Mouse (Mus musculus) urinary bladder, postnatal 25 days (tissue): ENCODE data around the gene Aplf.
"Not testable (repeated sequence)": the region's sequence is repeated elsewhere in the genome, so short reads cannot be mapped to it uniquely, and the experiment has no call there.

Experiments
- DNase-seq: peaks from one replicate; pipeline ENCODE4 v3.0.0; 2022; ENCODE audit warnings: low spot score

The Aplf gene

DNA sequence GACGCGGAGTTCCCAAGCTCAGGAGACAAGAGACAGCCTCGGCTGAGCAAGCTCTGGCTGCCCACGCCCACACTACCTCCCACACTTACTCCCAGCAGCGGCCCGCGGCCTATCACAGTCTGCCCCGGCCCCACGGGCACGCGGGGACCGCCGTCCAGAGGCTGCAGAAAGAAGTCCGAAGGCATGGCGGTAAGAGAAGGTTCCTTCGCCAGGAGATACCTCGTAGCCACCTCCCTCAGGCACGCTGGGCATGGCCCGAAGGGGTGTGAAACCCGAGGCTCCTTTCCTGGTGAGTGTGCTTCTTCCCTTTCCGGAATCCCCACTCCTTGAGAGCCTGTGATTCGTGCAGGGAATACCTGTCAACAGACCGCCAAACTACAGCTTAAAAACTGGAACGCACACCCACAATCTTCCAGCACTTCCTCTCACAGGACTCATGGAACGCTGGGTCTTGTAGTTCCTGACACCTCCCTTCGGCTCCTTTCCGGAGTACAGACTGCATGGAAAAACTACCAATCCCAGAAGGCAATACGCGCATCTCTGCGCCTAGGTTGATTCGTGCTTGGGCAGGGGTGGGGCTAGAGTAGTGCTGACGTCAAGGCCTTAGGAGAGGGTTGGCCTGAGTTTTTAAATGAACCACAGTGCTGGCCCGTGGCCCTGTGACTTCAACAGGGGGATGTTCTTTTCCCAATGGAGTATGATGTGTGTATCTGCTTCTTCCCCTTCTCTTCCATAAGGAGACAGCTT is at the start of gene Aplf:
Gene Aplf, minus strand, starts transcription at position 423 of the 747 bp plus-strand sequence.
- peak; percentile 62 for DNase-seq

DNA sequence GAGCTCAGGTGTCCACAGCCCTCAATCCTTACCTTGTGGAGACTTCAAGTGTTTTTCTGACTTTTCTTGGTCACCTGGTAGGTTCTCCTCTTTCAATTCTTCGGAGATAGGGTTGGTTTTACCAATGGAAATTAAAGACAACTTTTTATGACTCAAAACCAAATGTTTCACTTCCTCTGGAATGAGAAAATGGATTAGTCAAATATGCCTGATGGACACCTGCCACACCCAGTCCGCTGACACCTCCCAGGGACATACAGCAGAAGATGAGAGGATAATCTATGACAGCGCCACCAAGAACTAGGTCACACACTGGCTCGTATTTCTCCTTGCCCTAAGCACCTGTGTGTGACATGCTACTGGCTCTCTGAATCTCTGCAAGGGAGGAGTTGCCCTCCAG is 42.1 kb upstream of the Aplf start:
- DNase-seq, result no peak

DNA sequence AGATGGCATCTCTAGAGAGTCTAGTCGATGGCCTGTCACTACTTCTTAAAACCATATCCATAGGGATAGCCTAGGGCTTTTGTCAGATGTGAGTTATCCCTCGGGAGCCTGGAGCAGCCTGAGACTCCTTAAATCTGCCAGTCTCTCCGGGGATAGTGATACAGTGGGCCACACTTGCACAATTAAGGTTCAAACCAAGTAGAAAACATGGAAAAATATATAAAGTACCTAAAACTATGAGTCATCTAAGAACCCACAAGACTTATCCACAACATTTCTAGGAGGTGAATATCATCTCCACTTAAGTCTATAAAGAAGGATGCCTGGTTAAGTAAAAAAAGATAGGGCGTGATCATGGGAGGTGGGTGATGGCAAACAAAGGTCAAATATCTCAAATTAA is 40.3 kb upstream of the Aplf start:
- no peak for DNase-seq

DNA sequence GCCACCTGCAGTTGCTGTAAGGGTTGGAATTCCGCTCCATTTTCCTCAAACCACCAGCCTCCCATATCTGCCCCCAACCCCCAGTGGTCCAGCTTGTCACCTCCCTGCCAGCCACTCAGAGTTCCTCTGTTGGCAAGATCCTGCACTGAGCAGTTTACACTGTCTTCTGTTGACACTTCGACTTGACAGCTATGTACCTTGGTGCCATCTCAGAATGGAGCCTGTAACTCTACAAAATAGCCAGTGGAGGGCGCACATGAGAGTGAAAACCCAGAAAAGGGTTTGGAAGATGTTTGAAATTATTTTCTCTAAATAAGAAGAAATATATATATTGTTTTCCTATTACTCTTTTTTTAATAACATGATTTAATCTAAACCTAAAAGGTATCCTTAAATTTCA is 34.3 kb upstream of the Aplf start:
- DNase-seq, result no peak

DNA sequence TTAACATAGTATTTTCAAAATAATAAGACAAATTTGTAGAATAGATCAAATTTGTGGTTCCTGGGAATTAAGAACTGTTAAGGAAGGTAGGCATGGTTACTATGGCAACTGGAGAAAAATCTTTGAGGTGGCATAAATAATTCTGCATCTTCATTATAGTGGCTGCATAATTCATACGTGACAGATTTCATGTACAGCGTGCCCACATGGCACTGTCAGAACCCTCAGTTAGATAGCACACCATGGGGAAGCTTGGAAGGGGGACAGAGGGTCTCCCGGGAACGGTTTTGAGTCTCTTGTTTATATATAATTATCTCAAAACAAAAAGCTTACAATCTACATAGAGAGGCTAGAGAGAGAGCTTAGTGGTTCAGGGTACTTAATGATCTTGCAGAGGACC is 24.6 kb upstream of the Aplf start:
- DNase-seq, result no peak

DNA sequence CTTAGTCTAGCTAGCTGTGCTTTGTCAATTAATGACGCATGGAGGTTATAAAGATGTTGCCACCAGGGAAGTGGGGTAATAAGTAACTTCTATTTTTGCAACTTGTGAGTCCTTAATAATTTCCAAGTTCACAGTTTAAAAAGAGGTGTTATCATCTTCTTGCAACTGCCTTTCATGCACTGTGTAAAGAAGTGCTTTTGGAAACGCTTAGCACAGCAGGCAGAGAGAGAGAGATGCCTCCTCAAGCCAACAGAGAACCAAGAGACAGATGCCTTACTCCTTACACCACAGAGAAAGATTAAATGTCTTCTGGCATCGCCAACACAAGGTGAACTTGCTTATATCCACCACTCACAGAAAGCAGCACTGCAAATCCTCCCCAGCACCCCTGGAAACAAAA is 24.0 kb upstream of the Aplf start:
- DNase-seq, result no peak

DNA sequence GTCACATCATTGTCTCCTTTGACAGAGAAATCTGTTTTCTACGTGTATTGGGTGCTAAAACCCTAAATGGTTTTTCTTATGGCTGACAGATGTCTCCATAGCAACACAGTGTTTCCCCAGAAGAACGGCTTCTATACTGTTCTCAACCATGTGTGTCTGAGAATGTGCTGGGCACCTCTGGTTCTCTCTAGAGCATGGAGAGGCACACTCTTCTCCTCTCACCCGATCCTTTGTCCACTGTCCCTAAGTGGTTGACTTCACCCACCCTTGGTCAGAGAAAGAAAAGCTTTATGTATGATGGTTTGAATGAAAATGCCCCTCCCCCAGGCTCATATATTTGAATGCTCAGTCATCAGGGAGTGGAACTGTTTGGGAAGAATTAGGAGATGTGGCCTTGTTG is 8.4 kb upstream of the Aplf start:
- DNase-seq, result no peak

DNA sequence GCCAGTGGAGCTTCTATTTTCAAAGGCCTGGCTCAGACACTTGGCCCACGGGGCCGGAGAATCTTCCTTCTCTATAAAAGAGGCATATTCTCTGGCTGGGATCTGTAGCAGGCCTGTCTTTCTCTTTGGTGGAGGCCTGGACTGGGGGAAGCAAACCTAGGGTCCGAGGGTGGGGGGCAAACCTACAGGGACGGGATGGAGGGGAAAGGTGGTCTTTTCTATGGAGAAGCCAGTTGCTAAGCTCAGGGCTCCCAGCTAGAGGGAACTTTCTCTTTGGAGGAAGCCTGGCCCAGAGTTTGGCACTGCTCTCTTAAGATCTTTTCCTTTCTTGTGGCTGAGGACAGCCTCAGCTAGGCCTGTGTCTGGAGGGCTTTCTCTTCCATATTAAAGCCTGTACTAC is 668 bp upstream of the Aplf start:
- DNase-seq, result no peak

DNA sequence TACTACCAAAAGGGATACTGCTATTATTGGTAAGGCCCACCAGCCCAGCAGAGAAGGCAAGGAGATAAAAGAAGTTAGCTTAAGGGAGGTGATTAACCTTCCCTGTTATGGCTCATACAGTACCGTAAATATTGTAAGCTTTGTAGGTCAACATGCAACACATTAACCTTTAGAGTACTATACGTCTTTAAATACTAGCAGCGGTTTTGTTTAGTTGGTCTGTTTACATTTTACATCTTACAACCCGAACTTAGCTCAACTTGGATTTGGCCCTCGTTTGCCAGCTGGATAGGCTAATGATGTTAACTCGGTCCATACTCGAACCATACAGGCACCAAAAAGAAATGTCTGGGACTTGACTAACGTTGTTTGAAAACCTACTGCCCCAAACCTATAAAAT is 640 bp downstream of the Aplf start:
- no peak for DNase-seq

DNA sequence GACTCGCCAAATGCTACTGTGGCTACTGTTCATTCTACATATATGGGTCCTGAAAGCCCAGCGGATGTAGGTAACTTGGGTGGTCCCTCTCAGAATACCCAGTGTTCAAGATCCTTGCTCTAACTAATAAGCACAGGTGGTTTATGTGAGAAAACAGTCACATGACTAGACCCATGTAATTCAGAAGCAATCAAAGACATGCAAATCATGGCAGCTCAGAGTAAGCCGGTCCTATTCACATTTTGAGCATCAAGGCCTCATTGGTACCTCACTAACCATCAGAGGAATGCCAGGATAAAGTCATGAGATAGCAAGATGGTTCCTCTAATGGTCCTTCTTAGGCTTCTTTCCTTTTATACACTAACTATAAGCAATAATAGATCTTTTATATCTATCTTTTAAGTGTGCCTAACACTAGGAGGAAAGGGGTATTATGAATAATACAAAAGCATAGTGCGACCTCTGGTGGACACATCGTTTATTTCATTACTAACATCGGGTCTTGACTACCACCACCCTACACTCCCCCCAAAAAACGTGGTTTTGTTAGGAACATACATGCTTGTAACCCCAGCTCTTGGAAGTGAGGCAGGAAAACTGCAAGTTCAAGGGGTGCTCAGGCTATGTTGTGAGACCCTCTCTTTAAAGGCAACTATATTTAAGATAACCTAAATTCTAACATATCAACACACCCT is 2.0 kb downstream of the Aplf start:
- peak; percentile 54 for DNase-seq

DNA sequence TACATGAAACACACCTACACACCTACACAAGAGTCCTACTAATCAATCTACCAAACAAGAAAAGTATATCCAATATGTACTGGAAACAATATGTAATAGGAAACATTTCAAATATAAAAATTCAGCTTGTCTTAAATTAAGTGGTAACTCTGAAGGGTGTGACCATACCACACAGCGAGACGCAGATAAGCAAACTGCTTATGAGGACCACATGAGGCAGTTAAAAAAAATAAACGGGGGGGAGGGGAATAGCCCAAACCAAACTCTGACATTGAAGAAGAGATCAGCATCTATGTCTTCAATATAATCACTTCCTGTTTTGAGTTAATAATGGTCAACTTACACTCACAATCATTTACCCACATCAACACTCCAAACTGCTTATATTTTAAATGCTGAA is 3.3 kb downstream of the Aplf start:
- no peak for DNase-seq

DNA sequence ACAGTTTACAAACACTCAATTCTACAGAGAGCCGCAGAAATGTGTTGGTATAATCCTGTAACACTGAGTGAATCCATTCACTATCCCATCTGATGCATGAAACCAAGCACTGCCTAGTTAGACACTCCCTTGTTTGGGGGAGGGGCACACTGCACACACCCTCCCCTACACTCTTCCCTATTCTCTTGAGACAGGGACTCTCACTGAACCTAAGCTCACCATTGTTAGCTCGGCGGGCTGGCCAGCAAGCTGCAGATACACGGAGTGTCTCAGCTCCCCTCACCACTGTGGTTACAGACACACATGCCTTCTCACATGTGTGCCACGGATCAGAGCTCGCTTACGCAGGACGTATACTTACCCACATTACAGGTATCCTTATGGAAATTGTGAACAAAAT is 4.2 kb downstream of the Aplf start:
- DNase-seq, result no peak

DNA sequence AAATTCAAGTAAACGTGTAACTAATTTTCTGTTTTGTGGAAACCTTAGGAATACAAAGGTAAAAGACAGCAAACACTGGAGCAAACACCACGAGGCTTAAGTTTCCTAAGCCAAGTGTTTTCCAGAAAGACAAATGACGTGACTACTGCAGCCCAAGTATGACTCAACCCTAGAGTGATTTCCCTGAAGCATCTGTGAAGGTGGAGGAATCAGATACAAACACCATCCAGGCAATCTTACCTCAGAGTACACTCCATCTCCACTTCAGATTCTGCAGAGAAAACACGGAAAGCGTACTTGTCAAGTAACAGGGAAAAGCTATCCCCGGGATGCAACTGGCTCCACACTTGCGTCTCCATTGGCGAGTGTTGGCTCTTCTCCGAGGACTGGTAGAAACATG is 8.5 kb downstream of the Aplf start:
- no peak for DNase-seq

DNA sequence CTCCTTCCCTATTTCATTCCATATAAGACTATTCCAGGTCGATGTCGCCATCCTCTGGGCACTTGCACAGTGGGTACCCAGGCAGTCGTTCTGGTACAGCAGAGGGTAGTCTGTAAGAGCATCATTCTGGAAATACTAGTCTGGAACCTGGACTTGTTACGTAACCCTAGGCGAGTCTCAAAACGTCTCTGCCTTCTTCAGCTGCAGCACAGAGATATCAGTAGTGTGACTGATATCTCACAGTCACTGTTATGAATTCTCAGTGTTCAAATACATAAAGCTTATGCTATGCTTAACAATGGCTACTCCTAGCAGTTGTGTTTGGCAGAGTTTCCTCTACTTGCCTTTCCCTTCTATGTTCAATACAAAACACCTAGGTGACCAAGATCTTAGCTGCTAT is 9.8 kb downstream of the Aplf start:
- DNase-seq, result no peak

DNA sequence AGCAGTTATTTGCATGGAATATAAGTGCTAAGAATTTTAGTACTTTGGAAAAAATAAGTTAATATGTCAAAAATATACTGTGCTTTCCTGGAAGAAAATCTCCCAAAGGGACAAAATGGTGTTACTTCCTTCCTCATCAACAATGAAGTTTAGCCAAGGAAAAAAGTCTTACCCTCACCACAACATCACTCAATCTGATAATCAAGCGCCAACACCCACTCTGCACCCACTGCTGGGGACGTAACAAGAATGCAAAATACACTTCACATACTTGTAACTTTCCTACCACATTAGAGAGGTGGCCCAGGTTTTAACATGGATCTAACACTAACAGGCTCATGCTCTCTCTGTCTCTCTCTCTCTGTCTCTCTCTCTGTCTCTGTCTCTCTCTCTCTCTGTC is 10.3 kb downstream of the Aplf start:
- no peak for DNase-seq

DNA sequence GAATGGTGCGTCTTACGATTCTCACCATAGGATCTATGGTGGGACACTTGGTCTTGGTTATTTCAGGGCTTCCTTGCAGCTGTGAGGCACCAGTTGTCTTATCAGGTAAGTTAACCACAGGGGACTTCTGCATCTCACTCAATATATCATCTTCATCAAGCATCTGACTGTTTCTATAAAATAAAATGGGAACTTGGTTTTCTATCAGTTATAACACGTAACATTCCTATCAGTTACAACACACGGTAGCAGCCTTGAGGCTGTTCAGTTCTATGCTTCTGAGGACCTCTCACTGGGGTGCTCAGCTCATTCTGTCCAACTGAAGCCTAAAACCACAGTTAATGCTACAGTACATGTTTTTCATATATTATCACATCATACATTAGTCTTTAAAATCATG is 13.2 kb downstream of the Aplf start:
- DNase-seq, result no peak

DNA sequence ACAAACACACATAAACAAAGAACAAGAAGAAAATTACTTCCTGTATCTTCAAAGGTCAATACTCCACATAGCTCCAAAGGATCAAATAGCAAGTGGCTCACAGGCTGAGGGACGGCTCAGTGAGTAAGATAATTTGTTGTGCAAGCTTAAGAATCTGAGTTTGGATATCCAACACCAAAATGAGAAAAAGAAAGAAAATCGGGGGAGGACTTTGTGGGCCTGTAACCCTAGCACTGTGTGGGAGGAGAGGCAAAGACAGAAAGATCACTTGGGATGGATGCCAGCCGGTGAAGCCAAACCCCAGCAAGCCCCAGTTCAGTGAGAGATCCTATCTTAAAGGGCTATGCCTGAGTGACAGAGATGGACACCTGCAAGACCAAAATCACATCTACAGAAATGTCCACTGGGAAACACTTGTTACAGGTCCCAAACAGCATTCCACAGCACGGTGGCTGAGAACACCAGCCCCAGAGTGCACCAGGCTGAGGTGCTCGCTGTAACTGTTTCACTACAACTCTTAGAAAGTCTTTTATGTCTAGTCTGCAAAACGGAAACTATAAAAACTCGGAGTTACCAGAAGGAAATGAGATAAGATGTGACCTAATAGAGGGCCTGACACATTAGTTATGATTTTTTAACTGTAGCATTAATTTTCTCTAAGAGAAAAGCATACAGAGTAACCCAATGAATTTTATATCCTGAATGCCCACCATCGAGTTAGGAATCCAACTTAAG is 17.9 kb downstream of the Aplf start:
- no peak for DNase-seq

DNA sequence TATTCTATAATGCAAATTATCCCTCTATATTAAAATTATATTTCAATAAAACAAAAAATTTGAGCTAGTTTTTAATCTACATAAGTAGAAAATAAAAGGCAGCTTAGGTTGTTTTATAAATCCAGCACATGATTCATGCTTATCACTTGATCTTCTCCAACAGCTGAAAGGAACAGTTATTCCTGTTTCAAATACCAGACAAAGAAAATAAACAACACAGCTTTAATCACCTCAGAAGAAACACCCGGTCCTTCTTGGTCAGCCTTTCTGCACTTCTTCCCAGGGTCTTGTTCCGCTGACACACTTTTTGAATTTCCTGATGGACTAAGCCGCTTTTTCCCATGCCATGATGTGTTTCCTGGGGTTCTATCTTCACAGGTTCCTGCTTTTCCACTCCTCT is 18.5 kb downstream of the Aplf start:
- no peak for DNase-seq

DNA sequence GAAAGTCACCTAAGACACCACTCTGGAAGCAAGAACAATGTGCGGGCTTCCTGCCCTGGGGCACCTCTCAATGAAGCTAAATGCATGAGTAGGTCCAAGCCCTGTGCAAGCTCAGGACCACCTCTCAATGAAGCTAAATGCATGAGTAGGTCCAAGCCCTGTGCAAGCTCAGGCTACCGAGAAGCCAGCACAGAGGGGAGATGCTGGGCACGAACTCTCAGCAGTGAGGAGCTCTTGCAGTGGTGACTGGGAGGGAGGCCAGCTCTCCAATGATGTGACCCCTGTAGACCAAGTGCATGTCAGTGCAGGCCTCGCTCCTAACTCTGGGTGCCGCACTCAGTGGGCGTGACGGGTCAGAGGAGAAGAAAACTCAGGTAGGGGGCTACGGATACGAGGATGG is 19.3 kb downstream of the Aplf start:
- no peak for DNase-seq

DNA sequence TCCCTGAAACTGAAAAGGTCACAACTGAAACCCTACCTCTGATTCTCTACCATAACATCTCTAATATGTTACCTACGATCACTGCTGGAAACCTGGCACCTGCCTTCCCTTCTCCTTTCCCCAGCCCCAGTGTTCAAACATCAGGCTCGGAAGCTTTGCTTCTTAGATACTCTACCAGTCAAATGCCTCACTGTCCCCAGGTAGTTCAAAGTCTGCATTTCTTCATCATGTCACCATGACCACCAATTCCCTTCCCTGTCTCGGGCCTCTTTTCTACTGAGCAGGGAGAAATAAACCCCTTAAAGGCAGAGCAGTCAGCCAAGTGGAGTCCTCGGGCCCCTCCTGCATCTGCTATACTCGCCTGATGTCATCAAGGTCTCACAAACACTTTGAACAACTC is 20.2 kb downstream of the Aplf start:
- DNase-seq, result no peak

DNA sequence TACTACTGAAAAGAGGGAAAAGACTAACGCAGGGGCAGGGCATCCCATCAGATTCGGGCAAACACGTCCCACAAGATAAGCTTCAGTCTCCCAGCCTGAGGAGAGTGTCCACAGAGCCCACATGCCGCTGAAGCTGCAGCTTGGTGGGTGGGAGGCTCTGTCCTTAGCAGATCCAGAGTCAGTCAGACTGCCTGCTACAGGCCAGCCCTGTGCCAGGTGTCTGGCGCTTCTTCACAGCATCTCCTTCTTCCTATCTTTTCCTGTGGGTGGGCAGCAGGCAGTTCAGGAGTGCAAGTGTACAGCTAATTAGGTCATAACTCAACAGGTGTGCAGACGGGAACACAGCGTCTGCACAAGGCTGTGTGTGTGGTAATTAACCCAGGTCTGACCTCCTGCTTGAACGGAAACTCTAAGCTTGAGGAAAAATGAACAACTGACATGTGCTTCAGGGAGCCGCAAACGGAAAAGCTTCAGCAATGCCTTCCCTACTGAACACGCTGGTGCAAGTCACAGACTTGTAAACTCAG is 33.8 kb downstream of the Aplf start:
- no peak for DNase-seq

DNA sequence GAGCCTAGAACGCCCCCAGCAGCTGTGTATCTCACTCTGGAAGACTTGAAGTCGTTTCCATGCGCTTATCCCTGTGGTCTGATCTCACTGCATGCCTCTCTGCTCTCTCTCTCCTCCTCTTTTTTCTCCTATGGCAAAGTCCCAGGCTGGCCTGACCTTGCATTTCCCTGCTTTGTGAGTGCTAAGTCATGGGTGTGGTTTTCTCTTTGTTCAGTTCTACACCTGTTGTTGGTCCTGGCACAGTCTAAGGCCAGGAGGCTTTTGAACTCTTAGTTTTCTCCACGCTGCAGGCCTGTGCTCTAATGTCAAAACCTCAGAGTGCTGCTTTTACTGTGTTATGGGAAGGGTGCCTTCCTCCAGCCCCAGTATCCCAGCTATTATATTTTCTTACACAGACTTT is 39.8 kb downstream of the Aplf start:
- no peak for DNase-seq

DNA sequence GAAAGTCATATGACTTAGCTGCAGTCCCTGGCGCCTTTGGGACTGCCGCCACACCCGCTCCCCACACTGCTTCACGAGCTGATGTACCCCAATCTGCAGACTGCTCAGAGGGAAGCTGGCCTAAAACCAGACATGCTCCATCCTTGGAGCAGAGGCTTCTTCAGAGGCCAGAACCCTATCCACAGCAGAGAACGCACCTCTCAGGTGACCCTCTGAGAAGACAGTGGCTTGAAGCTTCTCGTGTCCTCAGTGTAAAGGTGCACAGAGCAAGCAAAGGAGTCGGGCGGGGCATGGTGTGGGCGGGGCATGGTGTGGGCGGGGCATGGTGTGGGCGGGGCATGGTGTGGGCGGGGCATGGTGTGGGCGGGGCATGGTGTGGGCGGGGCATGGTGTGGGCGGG is 43.1 kb downstream of the Aplf start:
- not testable (repeated sequence) for DNase-seq
